Mouse (Mus musculus): ENCODE measurements at regions not wholly inside any gene's neighbourhood (a gene's known extent, or its start where the extent isn't known, plus 50 kb on each side); places are given as distances from the start of the nearest gene placed in this dataset.

GRCm38 (mm10) chr2:79086857-79087578, 168.2 kb upstream of the Itga4 start:
- no peaks in the 10 kb centered on the region for H3K36me3 ChIP-seq (replicated peaks; ENCODE audit: control insufficient read depth, insufficient read depth, low read length)
- peak overlapping the region; percentile 32 for H3K27ac ChIP-seq (ENCODE audit: low read depth)
- H3K4me3 ChIP-seq (ENCODE audit: low read depth, low read length) = peak overlapping the region; percentile 53
- no peaks in the 10 kb centered on the region for H3K9me3 ChIP-seq (replicated peaks; ENCODE audit: control insufficient read depth, low read length)
- no peaks in the 10 kb centered on the region for H3K27me3 ChIP-seq (ENCODE audit: control insufficient read depth, insufficient read depth, low read length)
- peak overlapping the region; percentile 65 for H3K4me2 ChIP-seq (ENCODE audit: low read depth, low read length)
- H3K9ac ChIP-seq (replicated peaks; ENCODE audit: low read depth, low read length) = peak overlapping the region; percentile 55
- peak; percentile 13 for DNase-seq (ENCODE audit: low spot score)
- ATAC-seq (ENCODE audit: insufficient read depth, low read depth) = no peak; the same call in 1 of the 2 replicates
- H3K4me1 ChIP-seq (ENCODE audit: control insufficient read depth, insufficient read depth) = no peaks in the 10 kb centered on the region; the same call in 1 of the 2 replicates
- 23% methylated on average over 9 of the region's 9 CpGs for WGBS
- TF ChIP-seq CTCF (IDR thresholded peaks at IDR 0.05; ENCODE audit: low read depth) (no peak; the same call in 1 of the 2 replicates), EP300 (IDR thresholded peaks at IDR 0.05; ENCODE audit: low read depth) (no peak)

- ATAC-seq (ENCODE audit: insufficient read depth, low read depth) (no peak), DNase-seq (ENCODE audit: low spot score) (peak; percentile 20)
- Histone ChIP-seq H3K4me3 (ENCODE audit: low read depth, low read length) (peak overlapping the region; percentile 53), H3K9me3 (replicated peaks; ENCODE audit: control insufficient read depth, low read length) (no peaks in the 10 kb centered on the region), H3K4me1 (ENCODE audit: control insufficient read depth, insufficient read depth) (no peaks in the 10 kb centered on the region; the same call in 1 of the 2 replicates), H3K36me3 (replicated peaks; ENCODE audit: control insufficient read depth, insufficient read depth, low read length) (no peaks in the 10 kb centered on the region), H3K27me3 (ENCODE audit: control insufficient read depth, insufficient read depth, low read length) (no peaks in the 10 kb centered on the region), H3K4me2 (ENCODE audit: low read depth, low read length) (peak overlapping the region; percentile 65), H3K9ac (replicated peaks; ENCODE audit: low read depth, low read length) (peak overlapping the region; percentile 55), H3K27ac (ENCODE audit: low read depth) (peak overlapping the region; percentile 32)
- TF ChIP-seq EP300 (IDR thresholded peaks at IDR 0.05; ENCODE audit: low read depth) = no peak
- TF ChIP-seq CTCF (IDR thresholded peaks at IDR 0.05; ENCODE audit: low read depth) = no peak
- 37% methylated on average over 9 of the region's 9 CpGs for WGBS
Observed at GRCm38 (mm10) chr2:79087600-79088205, 167.5 kb upstream of the Itga4 start.

- H3K36me3 ChIP-seq (replicated peaks; ENCODE audit: control insufficient read depth, insufficient read depth, low read length) = no peaks in the 10 kb centered on the region
- no peak overlapping the region for H3K27ac ChIP-seq (ENCODE audit: low read depth)
- no peak overlapping the region for H3K4me2 ChIP-seq (ENCODE audit: low read depth, low read length)
- no peaks in the 10 kb centered on the region; the same call in 1 of the 2 replicates for H3K4me1 ChIP-seq (ENCODE audit: control insufficient read depth, insufficient read depth)
- DNase-seq (ENCODE audit: low spot score) = no peak
- no peak for ATAC-seq (ENCODE audit: insufficient read depth, low read depth)
- H3K4me3 ChIP-seq (ENCODE audit: low read depth, low read length) = no peak overlapping the region
- H3K9ac ChIP-seq (replicated peaks; ENCODE audit: low read depth, low read length) = no peak overlapping the region
- TF ChIP-seq EP300 (IDR thresholded peaks at IDR 0.05; ENCODE audit: low read depth) (no peak), CTCF (IDR thresholded peaks at IDR 0.05; ENCODE audit: low read depth) (no peak)
- WGBS = 88% methylated on average over 2 of the region's 2 CpGs
- no peaks in the 10 kb centered on the region for H3K27me3 ChIP-seq (ENCODE audit: control insufficient read depth, insufficient read depth, low read length)
- H3K9me3 ChIP-seq (replicated peaks; ENCODE audit: control insufficient read depth, low read length) = no peaks in the 10 kb centered on the region
Observed at GRCm38 (mm10) chr2:79090273-79090672, 165.0 kb upstream of the Itga4 start.

GRCm38 (mm10) chr2:79094298-79094697, 160.9 kb upstream of the Itga4 start:
- H3K27ac ChIP-seq (ENCODE audit: low read depth) = no peak overlapping the region
- TF ChIP-seq EP300 (IDR thresholded peaks at IDR 0.05; ENCODE audit: low read depth) (no peak), CTCF (IDR thresholded peaks at IDR 0.05; ENCODE audit: low read depth) (no peak)
- H3K4me1 ChIP-seq (ENCODE audit: control insufficient read depth, insufficient read depth) = no peaks in the 10 kb centered on the region
- WGBS = 19% methylated on average over 1 of the region's 1 CpGs
- no peaks in the 10 kb centered on the region for H3K36me3 ChIP-seq (replicated peaks; ENCODE audit: control insufficient read depth, insufficient read depth, low read length)
- no peak overlapping the region for H3K4me2 ChIP-seq (ENCODE audit: low read depth, low read length)
- H3K27me3 ChIP-seq (ENCODE audit: control insufficient read depth, insufficient read depth, low read length) = no peaks in the 10 kb centered on the region
- H3K4me3 ChIP-seq (ENCODE audit: low read depth, low read length) = no peak overlapping the region
- no peak for DNase-seq (ENCODE audit: low spot score)
- ATAC-seq (ENCODE audit: insufficient read depth, low read depth) = no peak
- no peak overlapping the region for H3K9ac ChIP-seq (replicated peaks; ENCODE audit: low read depth, low read length)
- H3K9me3 ChIP-seq (replicated peaks; ENCODE audit: control insufficient read depth, low read length) = no peaks in the 10 kb centered on the region

GRCm38 (mm10) chr2:79096532-79097251, 158.5 kb upstream of the Itga4 start:
- no peak overlapping the region for H3K4me3 ChIP-seq (ENCODE audit: low read depth, low read length)
- WGBS = 83% methylated on average over 3 of the region's 3 CpGs
- no peak overlapping the region for H3K4me2 ChIP-seq (ENCODE audit: low read depth, low read length)
- H3K9ac ChIP-seq (replicated peaks; ENCODE audit: low read depth, low read length) = no peak overlapping the region
- H3K36me3 ChIP-seq (replicated peaks; ENCODE audit: control insufficient read depth, insufficient read depth, low read length) = no peaks in the 10 kb centered on the region
- ATAC-seq (ENCODE audit: insufficient read depth, low read depth) = no peak
- H3K27ac ChIP-seq (ENCODE audit: low read depth) = no peak overlapping the region
- DNase-seq (ENCODE audit: low spot score) = no peak
- no peaks in the 10 kb centered on the region for H3K9me3 ChIP-seq (replicated peaks; ENCODE audit: control insufficient read depth, low read length)
- H3K4me1 ChIP-seq (ENCODE audit: control insufficient read depth, insufficient read depth) = no peaks in the 10 kb centered on the region
- no peaks in the 10 kb centered on the region for H3K27me3 ChIP-seq (ENCODE audit: control insufficient read depth, insufficient read depth, low read length)
- no peak for TF ChIP-seq EP300 (IDR thresholded peaks at IDR 0.05; ENCODE audit: low read depth)
- no peak for TF ChIP-seq CTCF (IDR thresholded peaks at IDR 0.05; ENCODE audit: low read depth)
